Mouse (Mus musculus): Measurements from ENCODE around the gene Olfr643. TPM values are rescaled to one million over a fixed set of nuclear protein-coding genes. Genes with fewer than 3 reads are reported as not detected.
"Not testable (repeated sequence)": the region's sequence is repeated elsewhere in the genome, so short reads cannot be mapped to it uniquely, and the experiment has no call there.

Gene Olfr643
- total RNA-seq, 2 experiments from 2014 or later = not detected

DNA sequence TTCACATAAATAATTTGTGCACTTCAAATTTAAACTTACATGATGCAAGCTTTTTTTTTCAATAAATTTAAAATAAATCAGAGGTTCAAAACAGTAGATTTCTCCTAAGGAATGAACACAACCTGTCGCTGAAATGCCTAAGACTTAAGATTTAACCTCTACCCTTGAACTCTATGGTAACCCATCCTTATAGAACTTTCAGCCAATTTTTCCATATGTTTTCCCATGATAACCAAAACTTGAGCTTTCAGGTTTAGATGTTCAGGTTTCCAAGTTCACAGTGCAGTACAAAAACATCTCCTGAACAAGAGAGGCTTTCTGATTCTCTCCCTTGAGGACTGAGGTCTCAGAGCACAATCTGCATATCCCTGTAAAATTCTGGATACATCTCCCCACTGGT, 166.4 kb downstream of the Olfr643 start, which contains the start of gene Olfr635:
Gene Olfr635, plus strand, starts transcription at position 301 of the 400 bp plus-strand sequence.
- intact Hi-C loops (cut with DNase I) = no loop called here
- no peak for DNase-seq
- Histone ChIP-seq H3K27ac (no peak within 1 kb of the TSS), H3K4me3 (no peak within 1 kb of the TSS)
- no peak for TF ChIP-seq CTCF (IDR thresholded peaks at IDR 0.05)

DNA sequence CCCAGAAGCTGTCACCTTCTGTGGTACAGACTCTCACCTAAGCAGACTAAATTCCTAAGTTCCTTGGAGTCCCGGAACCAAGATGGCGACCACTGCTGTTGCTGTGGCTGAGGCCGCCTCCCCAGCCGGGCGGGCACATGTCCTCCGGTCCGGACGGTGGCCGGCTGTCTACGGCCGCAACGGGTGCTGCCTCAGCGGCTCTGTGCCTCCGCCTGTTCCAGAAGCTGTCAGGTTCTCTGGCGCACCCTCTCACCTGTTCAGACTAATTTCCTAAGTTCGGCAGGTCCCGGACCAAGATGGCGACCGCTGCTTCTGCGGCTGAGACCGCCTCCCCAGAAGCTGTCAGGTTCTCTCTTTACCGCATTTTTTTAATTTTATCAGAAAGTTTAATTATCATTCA, 170.3 kb downstream of the Olfr643 start:
- DNase-seq; H3K4me3 ChIP-seq; intact Hi-C loops (cut with DNase I); H3K27ac ChIP-seq: not testable (repeated sequence)

Other genes starting within 250 kb of the Olfr643 start
- gene Olfr64, start 242.9 kb downstream of the Olfr643 start, total RNA-seq (2021) = not detected
- gene Olfr65, start 233.9 kb downstream of the Olfr643 start, total RNA-seq (2021) = not detected
- gene Olfr631, start 208.6 kb downstream of the Olfr643 start, total RNA-seq (2021) = not detected
- not detected for gene Olfr632, start 203.1 kb downstream of the Olfr643 start, total RNA-seq (2021)
- gene Olfr633, start 193.0 kb downstream of the Olfr643 start, total RNA-seq (2021) = not detected
- not detected for gene Olfr635, start 166.3 kb downstream of the Olfr643 start, total RNA-seq (2021)
- gene Olfr638, start 138.7 kb downstream of the Olfr643 start, total RNA-seq (2021) = not detected
- gene Olfr639, start 120.1 kb downstream of the Olfr643 start, total RNA-seq (2021) = under 1 TPM in 1 of 2 experiments, not detected in 1; 0.03 TPM
- not detected for gene Olfr640, start 111.8 kb downstream of the Olfr643 start, total RNA-seq (2021)
- gene Olfr641, start 102.0 kb downstream of the Olfr643 start, total RNA-seq (2021) = not detected
- gene Olfr642, start 84.7 kb downstream of the Olfr643 start, total RNA-seq (2021) = not detected
- gene 4930516K23Rik, start 76.0 kb downstream of the Olfr643 start, total RNA-seq (2021) = not detected
- gene Olfr644, start 65.5 kb downstream of the Olfr643 start, total RNA-seq (2021) = not detected
- gene Olfr645, start 51.9 kb downstream of the Olfr643 start, total RNA-seq (2021) = not detected
- gene Olfr646, start 32.5 kb downstream of the Olfr643 start, total RNA-seq (2021) = not detected
- gene Ubqln5, start 7.6 kb downstream of the Olfr643 start, total RNA-seq (2021) = not detected
- not detected for gene Ubqln3, start 5.9 kb upstream of the Olfr643 start, total RNA-seq (2021)
- not detected for gene Ubqlnl, start 13.2 kb upstream of the Olfr643 start, total RNA-seq (2021)
- not detected for gene Olfm5, start 27.4 kb upstream of the Olfr643 start, total RNA-seq (2021)
- gene Olfr648, start 46.0 kb upstream of the Olfr643 start, total RNA-seq (2021) = not detected
- gene Olfr649, start 58.6 kb upstream of the Olfr643 start, total RNA-seq (2021) = not detected
- gene Trim6, start 81.4 kb upstream of the Olfr643 start, total RNA-seq (2021) = under 1 TPM in 1 of 2 experiments, not detected in 1; 0.25 TPM
- gene Trim34a, start 107.1 kb upstream of the Olfr643 start, total RNA-seq (2021) = 1 to 10 TPM; 1.0 to 1.3 TPM
- under 1 TPM; 0.66 to 0.75 TPM for gene Trim5, start 150.7 kb upstream of the Olfr643 start, total RNA-seq (2021)
- 1 to 10 TPM; 2.2 to 3.4 TPM for gene Trim12a, start 178.1 kb upstream of the Olfr643 start, total RNA-seq (2021)
- gene Trim34b, start 192.1 kb upstream of the Olfr643 start, total RNA-seq (2021) = not detected
- gene Trim12c, start 216.0 kb upstream of the Olfr643 start, total RNA-seq (2021) = 1 to 10 TPM; 2.1 to 2.5 TPM
- not detected for gene Trim30b, start 232.5 kb upstream of the Olfr643 start, total RNA-seq (2021)

All from gastrocnemius, adult 2 months (tissue).